Mouse (Mus musculus): ENCODE measurements at regions not wholly inside any gene's neighbourhood (a gene's known extent, or its start where the extent isn't known, plus 50 kb on each side); places are given as distances from the start of the nearest gene placed in this dataset.

DNA sequence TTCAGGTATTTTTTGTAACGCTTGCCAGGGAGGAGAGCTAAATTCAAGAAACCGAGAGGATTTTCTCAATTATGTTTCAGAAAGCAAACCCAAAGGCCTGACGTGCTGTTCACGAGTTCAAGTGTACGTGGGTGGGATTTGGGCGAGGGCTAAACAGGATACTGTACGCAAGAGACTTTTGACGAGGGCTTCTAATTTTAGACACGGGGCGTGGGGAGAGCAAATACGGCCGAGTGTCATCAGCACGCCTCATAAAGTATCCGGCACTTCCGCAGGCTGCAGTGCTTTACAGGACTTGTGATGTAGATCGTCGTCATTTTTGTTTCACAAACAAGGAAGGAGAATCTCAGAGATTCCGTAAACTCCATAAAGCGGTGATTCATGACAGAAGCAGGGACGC, 307.4 kb downstream of the Spry2 start:
- H3K4me1 ChIP-seq (replicated peaks; ENCODE audit: control insufficient read depth, insufficient read depth, low read length): peaks cover 5% of the 10 kb centered on the region; the same call in 1 of the 2 replicates
- peak overlapping the region; percentile 76 for H3K27ac ChIP-seq
- no peak overlapping the region for H3K4me3 ChIP-seq (replicated peaks; ENCODE audit: low read length)
- ATAC-seq (ENCODE audit: low FRiP score): no peak
- DNase-seq (ENCODE audit: low spot score): no peak
- no peak overlapping the region for H3K4me2 ChIP-seq (replicated peaks)
- H3K9ac ChIP-seq: no peak overlapping the region
- H3K36me3 ChIP-seq (replicated peaks; ENCODE audit: control insufficient read depth, insufficient read depth): no peaks in the 10 kb centered on the region
- no peaks in the 10 kb centered on the region for H3K9me3 ChIP-seq (ENCODE audit: control insufficient read depth, low read length)
- 79% methylated on average over 20 of the region's 20 CpGs for WGBS
- no peaks in the 10 kb centered on the region for H3K27me3 ChIP-seq (ENCODE audit: control insufficient read depth, insufficient read depth, low read length)

DNA sequence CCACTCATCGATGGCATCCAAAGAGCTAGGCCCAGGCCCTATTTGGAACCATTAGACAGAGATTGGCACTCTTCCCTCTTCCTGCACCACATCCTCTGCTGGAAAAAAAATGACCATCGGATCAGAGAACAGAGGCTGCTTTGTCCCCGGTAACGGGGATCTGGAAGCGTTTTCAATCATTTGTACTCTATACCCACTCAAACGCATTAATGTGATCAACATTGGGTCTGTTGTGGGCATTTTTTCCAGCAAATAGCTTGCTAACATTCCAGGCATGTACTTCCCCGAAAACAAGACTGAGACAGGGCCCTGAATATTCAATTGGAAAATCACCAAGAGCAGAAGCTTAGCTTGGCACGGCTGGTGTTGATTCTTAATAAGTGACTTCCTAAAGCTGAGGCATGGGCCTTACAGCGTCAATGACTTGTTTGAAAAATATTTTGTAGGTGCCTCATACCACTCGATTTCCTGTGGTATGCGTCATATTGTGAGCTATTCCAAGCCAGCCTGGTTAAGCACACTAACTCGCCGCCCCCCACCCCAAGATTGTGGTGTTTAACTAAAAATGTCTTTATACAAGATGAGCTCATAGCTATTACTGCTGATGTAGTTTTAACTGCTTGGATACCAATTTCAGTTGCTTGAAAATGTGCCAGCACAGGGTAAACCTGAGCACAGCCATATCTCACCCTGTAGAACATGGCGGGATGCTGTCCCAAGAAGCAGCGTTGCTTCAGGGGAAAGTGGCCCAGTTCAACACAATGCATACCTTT, 308.0 kb downstream of the Spry2 start:
- Histone ChIP-seq H3K4me3 (replicated peaks; ENCODE audit: low read length) (no peak overlapping the region), H3K36me3 (replicated peaks; ENCODE audit: control insufficient read depth, insufficient read depth) (no peaks in the 10 kb centered on the region), H3K27me3 (ENCODE audit: control insufficient read depth, insufficient read depth, low read length) (no peaks in the 10 kb centered on the region), H3K9me3 (ENCODE audit: control insufficient read depth, low read length) (no peaks in the 10 kb centered on the region), H3K27ac (peak overlapping the region; percentile 76), H3K4me1 (replicated peaks; ENCODE audit: control insufficient read depth, insufficient read depth, low read length) (peaks cover 5% of the 10 kb centered on the region; the same call in 1 of the 2 replicates), H3K4me2 (replicated peaks) (no peak overlapping the region), H3K9ac (no peak overlapping the region)
- WGBS: 53% methylated on average over 15 of the region's 15 CpGs
- ATAC-seq (ENCODE audit: low FRiP score) (peak; percentile 93), DNase-seq (ENCODE audit: low spot score) (peak; percentile 73)

GRCm38 (mm10) chr14:105588029-105588390, 308.6 kb downstream of the Spry2 start:
- Histone ChIP-seq H3K4me1 (replicated peaks; ENCODE audit: control insufficient read depth, insufficient read depth, low read length) (peaks cover 5% of the 10 kb centered on the region; the same call in 1 of the 2 replicates), H3K4me2 (replicated peaks) (no peak overlapping the region)

DNA sequence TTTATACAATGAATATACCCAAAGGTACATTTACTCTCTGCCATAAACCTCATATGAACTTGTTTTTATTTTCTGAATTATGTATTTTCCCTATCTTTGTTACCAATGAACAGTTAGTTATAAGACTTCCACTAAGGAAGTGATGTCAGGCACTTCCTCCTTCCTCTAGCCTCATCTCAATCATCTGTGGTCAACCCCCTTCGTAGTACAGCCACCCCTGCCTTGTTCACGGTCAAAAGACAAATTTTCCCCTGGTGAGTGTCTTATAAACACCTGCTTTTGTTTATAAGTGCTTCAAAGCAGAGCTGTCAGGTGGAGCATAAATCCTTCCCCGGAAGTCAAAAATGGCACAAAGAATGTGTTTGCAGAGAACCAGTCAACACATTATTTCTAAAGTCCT, 312.0 kb downstream of the Spry2 start:
- H3K27me3 ChIP-seq (ENCODE audit: control insufficient read depth, insufficient read depth, low read length): no peaks in the 10 kb centered on the region

More at GRCm38 (mm10) chr14:105588029-105588390, 308.6 kb downstream of the Spry2 start:
- H3K27ac ChIP-seq: peak overlapping the region; percentile 69
- WGBS: 44% methylated on average over 8 of the region's 8 CpGs
- no peak overlapping the region for H3K9ac ChIP-seq
- ATAC-seq (ENCODE audit: low FRiP score) (no peak), DNase-seq (ENCODE audit: low spot score) (no peak)
- no peaks in the 10 kb centered on the region for H3K36me3 ChIP-seq (replicated peaks; ENCODE audit: control insufficient read depth, insufficient read depth)
- H3K4me3 ChIP-seq (replicated peaks; ENCODE audit: low read length): no peak overlapping the region
- H3K9me3 ChIP-seq (ENCODE audit: control insufficient read depth, low read length): no peaks in the 10 kb centered on the region
- H3K27me3 ChIP-seq (ENCODE audit: control insufficient read depth, insufficient read depth, low read length): no peaks in the 10 kb centered on the region

GRCm38 (mm10) chr14:105583497-105583896, 313.1 kb downstream of the Spry2 start:
- no peak for ATAC-seq (ENCODE audit: low FRiP score)
- Histone ChIP-seq H3K9ac (no peak overlapping the region), H3K4me2 (replicated peaks) (no peak overlapping the region), H3K4me3 (replicated peaks; ENCODE audit: low read length) (no peak overlapping the region), H3K4me1 (replicated peaks; ENCODE audit: control insufficient read depth, insufficient read depth, low read length) (no peaks in the 10 kb centered on the region), H3K36me3 (replicated peaks; ENCODE audit: control insufficient read depth, insufficient read depth) (no peaks in the 10 kb centered on the region), H3K27ac (no peak overlapping the region), H3K27me3 (ENCODE audit: control insufficient read depth, insufficient read depth, low read length) (no peaks in the 10 kb centered on the region), H3K9me3 (ENCODE audit: control insufficient read depth, low read length) (no peaks in the 10 kb centered on the region)
- DNase-seq (ENCODE audit: low spot score): no peak
- WGBS: 96% methylated on average over 2 of the region's 2 CpGs

More for the DNA sequence above, 312.0 kb downstream of the Spry2 start:
- Histone ChIP-seq H3K27ac (no peak overlapping the region), H3K4me1 (replicated peaks; ENCODE audit: control insufficient read depth, insufficient read depth, low read length) (peaks cover 5% of the 10 kb centered on the region; the same call in 1 of the 2 replicates), H3K4me3 (replicated peaks; ENCODE audit: low read length) (no peak overlapping the region), H3K36me3 (replicated peaks; ENCODE audit: control insufficient read depth, insufficient read depth) (no peaks in the 10 kb centered on the region), H3K4me2 (replicated peaks) (no peak overlapping the region), H3K9me3 (ENCODE audit: control insufficient read depth, low read length) (no peaks in the 10 kb centered on the region), H3K9ac (no peak overlapping the region)
- WGBS: 66% methylated on average over 3 of the region's 3 CpGs
- no peak for ATAC-seq (ENCODE audit: low FRiP score)
- DNase-seq (ENCODE audit: low spot score): no peak

- H3K4me3 ChIP-seq (replicated peaks; ENCODE audit: low read length): no peak overlapping the region
Measured at GRCm38 (mm10) chr14:105576266-105576665, 317.9 kb downstream of the Ndfip2 start.

GRCm38 (mm10) chr14:105572036-105572891, 313.9 kb downstream of the Ndfip2 start:
- no peaks in the 10 kb centered on the region for H3K9me3 ChIP-seq (ENCODE audit: control insufficient read depth, low read length)
- H3K4me1 ChIP-seq (replicated peaks; ENCODE audit: control insufficient read depth, insufficient read depth, low read length): peaks cover 10% of the 10 kb centered on the region
- 0 out of 2 replicates have a peak overlapping the region, but pooled peaks have one; percentile 26 for H3K27ac ChIP-seq
- no peaks in the 10 kb centered on the region for H3K36me3 ChIP-seq (replicated peaks; ENCODE audit: control insufficient read depth, insufficient read depth)
- no peak overlapping the region for H3K9ac ChIP-seq
- WGBS: 54% methylated on average over 18 of the region's 18 CpGs
- ATAC-seq (ENCODE audit: low FRiP score) (peak; percentile 69), DNase-seq (ENCODE audit: low spot score) (no peak)
- H3K27me3 ChIP-seq (ENCODE audit: control insufficient read depth, insufficient read depth, low read length): no peaks in the 10 kb centered on the region
- H3K4me2 ChIP-seq (replicated peaks): 0 out of 2 replicates have a peak overlapping the region, but pooled peaks have one; percentile 11
- no peak overlapping the region for H3K4me3 ChIP-seq (replicated peaks; ENCODE audit: low read length)

More at GRCm38 (mm10) chr14:105576266-105576665, 317.9 kb downstream of the Ndfip2 start:
- no peak overlapping the region for H3K27ac ChIP-seq
- DNase-seq (ENCODE audit: low spot score): no peak
- H3K4me2 ChIP-seq (replicated peaks): no peak overlapping the region
- no peak overlapping the region for H3K9ac ChIP-seq
- no peaks in the 10 kb centered on the region for H3K27me3 ChIP-seq (ENCODE audit: control insufficient read depth, insufficient read depth, low read length)
- H3K9me3 ChIP-seq (ENCODE audit: control insufficient read depth, low read length): no peaks in the 10 kb centered on the region
- WGBS: 65% methylated on average over 4 of the region's 4 CpGs
- H3K36me3 ChIP-seq (replicated peaks; ENCODE audit: control insufficient read depth, insufficient read depth): no peaks in the 10 kb centered on the region
- peaks cover 10% of the 10 kb centered on the region for H3K4me1 ChIP-seq (replicated peaks; ENCODE audit: control insufficient read depth, insufficient read depth, low read length)
- ATAC-seq (ENCODE audit: low FRiP score): no peak

DNA sequence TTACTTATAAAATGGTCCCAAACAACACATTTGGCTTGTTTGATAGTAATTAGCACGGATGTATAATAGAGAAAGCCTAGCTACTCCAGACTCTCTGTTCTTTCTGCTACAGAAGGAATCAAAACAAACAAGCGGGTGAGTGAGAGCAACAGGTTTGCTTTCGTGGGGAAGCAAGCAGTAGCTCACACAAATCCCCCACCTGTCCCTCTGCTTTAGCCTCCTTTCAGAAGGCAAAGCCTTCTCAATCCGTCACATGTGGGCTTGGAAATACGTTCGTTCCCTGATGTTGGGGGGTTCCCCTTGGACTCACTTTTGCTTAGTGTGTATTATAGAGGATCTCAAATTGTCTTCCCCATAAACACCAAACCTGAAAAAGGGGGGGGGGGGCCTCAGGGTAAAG, 311.8 kb downstream of the Ndfip2 start:
- Histone ChIP-seq H3K36me3 (replicated peaks; ENCODE audit: control insufficient read depth, insufficient read depth) (no peaks in the 10 kb centered on the region), H3K4me3 (replicated peaks; ENCODE audit: low read length) (no peak overlapping the region), H3K4me2 (replicated peaks) (no peak overlapping the region), H3K9ac (no peak overlapping the region), H3K27me3 (ENCODE audit: control insufficient read depth, insufficient read depth, low read length) (no peaks in the 10 kb centered on the region), H3K9me3 (ENCODE audit: control insufficient read depth, low read length) (no peaks in the 10 kb centered on the region), H3K27ac (no peak overlapping the region), H3K4me1 (replicated peaks; ENCODE audit: control insufficient read depth, insufficient read depth, low read length) (peaks cover 10% of the 10 kb centered on the region)
- ATAC-seq (ENCODE audit: low FRiP score) (no peak), DNase-seq (ENCODE audit: low spot score) (no peak)
- 76% methylated on average over 6 of the region's 6 CpGs for WGBS

DNA sequence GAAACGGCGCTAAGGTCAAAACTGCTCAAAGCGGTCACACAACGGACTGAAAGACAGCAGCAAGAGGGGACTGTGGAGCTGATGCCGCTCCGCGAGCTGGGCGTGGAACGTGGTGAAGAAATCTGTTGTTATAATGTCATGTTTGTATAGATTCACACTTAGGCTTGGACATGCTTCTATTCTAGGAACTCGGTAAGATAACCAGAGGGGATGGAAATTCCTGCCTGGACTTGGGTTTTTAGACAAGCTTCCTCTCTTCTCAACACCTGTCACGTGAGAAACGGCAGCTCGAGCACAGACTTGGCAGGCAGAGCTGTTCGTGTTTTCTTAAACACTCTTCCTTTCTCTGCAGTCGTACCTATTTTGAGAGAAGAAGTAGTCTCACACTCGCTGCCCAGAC, 307.5 kb downstream of the Ndfip2 start:
- 89% methylated on average over 16 of the region's 16 CpGs for WGBS
- Histone ChIP-seq H3K27me3 (ENCODE audit: control insufficient read depth, insufficient read depth, low read length) (no peaks in the 10 kb centered on the region), H3K4me3 (replicated peaks; ENCODE audit: low read length) (no peak overlapping the region), H3K4me1 (replicated peaks; ENCODE audit: control insufficient read depth, insufficient read depth, low read length) (no peaks in the 10 kb centered on the region), H3K4me2 (replicated peaks) (no peak overlapping the region), H3K9me3 (ENCODE audit: control insufficient read depth, low read length) (no peaks in the 10 kb centered on the region), H3K27ac (no peak overlapping the region), H3K9ac (no peak overlapping the region), H3K36me3 (replicated peaks; ENCODE audit: control insufficient read depth, insufficient read depth) (no peaks in the 10 kb centered on the region)
- no peak for ATAC-seq (ENCODE audit: low FRiP score)
- no peak for DNase-seq (ENCODE audit: low spot score)

Data from hindbrain, embryonic 14.5 days (tissue).